Mouse (Mus musculus) liver, adult (tissue): ENCODE data around the gene Gm13289.
"Not testable (repeated sequence)": the region's sequence is repeated elsewhere in the genome, so short reads cannot be mapped to it uniquely, and the experiment has no call there.

Experiments used
- GATA4 ChIP-seq: IDR thresholded peaks from 2 replicates; pipeline ENCODE4 v1.6.1; 2014; ENCODE audit warnings: mild to moderate bottlenecking, low read length; ENCODE audit not compliant: insufficient replicate concordance

Gene Gm13289

DNA sequence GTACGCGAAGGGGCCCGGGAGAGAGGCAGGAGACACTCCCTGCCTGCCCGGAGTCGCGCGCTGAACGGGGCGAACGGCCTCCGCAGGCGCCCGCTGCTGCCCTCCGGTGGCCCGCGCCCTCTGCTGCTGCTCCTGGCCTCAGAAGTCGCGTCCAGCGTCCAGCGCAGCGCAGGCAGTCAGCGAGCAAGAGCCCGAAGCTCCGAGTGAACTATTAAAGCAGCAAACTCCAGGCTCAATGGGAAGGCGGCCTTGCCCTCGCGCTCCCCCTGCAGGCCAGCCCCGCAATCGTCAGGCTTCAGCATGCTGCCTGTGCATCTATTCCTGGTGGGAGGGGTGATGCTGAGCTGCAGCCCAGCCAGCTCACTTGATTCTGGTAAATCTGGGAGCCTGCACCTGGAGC lies at the start of gene Gm13289:
Gene Gm13289, plus strand, starts transcription at position 301 of the 400 bp plus-strand sequence.
- TF ChIP-seq GATA4, result not testable (repeated sequence)

DNA sequence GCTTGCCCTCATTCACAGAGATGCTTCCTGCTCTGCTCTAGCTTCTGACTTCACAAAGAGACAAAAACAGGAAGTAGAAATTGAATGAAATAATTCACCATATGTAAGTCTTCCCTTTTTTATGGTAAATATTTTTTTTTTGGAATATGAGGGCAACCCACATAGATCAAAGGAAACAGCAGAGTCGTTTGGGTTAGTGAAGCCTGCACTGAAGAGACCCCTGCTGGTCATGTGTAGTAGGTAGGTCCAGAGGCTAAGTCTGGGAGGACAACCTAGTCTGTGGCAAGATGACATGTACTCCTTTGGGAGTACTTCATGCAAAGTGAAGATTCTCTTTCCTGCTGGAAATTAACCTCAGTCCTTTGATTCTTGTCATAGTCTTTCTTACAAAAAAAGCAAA lies 49.4 kb upstream of the Gm13289 start:
- TF ChIP-seq GATA4, result no peak

DNA sequence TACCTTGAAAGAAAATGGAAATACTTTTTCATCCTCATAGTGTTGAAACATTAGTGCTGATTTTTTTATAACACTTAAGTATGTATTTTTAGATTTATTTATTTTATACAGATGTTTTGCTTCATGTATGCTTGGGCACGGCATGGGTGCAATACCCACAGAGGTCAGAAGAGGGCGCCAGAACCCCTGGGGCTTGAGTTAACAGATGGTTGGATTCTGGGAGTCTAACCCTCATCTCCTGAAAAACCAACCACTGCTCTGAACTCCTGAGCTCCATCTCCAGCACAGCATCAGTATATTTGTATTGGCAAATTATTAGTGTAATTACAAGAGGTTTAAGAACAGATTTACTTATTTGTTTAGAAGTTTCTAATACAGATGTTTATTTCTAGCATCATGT lies 38.2 kb upstream of the Gm13289 start:
- TF ChIP-seq GATA4, result no peak

DNA sequence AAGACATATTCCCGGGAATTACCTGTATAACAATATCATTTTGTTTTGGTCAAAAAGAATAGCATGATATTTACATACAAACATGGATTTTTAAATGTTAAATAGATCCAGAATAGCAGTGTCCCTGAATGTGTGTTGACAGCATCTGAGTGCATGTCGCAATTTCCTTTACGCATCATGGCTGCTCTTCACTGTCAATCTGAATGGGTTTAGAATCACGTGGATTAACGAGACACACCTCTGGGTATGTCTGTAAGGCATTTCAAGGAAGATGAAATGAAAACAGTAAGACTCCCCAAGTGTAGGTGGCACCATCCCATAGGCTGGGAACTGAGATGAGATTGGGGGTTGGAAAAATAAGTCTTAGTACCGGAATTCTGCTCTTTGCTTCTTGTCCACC lies 37.7 kb upstream of the Gm13289 start:
- TF ChIP-seq GATA4, result no peak

DNA sequence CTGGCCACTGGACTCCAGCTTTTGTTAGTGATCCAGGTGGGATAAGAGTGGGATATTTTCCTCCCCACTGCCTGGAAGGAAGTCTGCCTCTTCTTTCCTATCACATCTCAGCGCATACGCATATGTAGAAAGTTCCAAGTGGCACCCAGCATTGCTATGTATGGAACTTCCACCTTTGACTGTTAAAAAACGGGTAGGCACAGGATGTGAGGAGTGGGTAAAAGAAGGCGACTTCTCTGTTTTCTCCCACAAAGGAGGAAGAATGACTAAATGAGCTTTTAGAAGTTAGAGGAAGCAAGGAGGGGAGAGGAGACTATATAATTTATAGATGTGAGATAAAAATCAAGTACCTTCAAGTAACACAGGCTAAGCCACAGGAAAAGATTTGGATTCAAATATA lies 35.3 kb upstream of the Gm13289 start:
- no peak for TF ChIP-seq GATA4

DNA sequence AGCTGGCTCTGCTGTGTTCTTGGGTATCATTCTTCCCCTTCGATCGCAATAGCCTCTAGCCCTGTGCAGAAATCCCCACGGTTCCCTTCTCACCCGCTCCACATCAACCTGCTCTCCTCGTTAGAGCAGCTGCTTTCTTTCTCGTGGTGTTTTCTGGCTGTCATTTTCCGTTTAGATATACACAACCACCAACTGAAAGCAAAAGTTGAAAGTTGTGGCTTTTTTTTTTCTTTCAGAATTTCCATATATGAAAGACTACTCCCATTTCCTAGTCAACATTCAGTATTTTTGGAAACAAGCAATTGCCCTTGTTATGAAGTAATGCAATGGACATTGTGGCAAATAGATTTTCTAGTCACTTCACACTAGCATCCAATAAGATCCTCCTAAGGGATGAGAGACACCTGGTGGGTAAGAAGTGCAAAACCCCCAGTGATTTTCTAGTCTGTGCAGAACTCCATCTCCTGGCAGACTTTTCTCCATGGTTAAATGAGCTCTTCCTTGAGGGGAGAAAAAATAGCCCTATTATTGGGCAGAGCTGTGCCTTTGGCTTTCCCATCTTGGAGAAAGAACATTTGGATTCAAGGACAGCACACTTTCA lies 33.9 kb upstream of the Gm13289 start:
- TF ChIP-seq GATA4, result no peak

DNA sequence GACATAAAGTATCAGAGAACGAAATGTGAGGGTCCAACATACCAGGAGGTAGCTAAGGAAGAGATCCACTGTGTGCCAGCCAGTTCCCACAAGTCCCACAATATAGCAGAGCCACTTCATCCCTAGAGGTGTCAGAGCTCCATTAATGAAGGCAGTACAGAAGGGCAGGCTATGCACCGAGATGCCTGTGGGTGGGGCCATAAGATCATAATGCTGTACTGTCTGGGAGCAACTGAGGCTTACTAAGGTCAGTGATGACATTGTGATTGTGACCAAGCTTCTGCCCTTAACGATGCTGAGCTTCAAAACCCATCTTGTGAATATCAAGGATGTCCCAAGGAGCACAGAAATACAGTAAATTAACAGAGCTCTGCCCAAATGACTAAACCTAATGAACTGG lies 32.5 kb upstream of the Gm13289 start:
- no peak for TF ChIP-seq GATA4

DNA sequence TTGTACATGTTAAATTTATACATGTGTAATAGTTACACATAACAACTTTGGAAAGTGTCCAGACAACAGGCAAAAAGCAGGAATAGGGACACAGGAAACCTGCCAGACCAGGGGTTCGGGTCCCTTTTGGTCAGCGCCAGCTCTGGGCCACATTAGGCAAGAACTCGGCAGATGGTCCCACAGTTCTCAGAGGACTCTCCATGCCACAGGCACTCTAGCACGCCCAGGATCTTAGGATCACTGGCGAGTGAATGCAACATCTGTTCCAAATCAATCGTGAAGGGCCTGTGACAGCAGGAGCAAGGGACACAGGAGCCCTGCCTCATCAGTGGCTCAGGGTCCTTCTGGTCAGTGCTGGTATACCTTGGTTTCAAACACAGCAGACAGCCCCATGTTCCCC lies 26.8 kb upstream of the Gm13289 start:
- TF ChIP-seq GATA4, result no peak

DNA sequence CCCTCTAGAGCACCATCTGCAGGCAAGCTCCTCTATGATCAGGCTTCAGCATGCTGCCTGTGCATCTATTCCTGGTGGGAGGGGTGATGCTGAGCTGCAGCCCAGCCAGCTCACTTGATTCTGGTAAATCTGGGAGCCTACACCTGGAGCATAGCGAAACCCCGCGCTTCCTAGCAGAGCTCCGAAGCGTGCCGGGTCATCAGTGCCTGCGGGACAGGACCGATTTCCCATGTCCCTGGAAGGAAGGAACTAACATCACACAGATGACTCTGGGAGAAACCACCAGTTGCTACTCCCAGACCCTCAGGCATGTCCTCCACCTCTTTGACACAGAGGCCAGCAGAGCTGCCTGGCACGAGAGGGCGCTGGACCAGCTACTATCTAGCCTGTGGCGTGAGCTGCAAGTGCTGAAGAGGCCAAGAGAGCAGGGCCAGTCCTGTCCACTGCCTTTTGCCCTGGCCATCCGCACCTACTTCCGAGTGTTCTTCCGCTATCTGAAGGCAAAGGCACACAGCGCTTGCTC lies 21.8 kb upstream of the Gm13289 start, which contains the start of gene Gm13271:
Gene Gm13271, plus strand, starts transcription at position 51 of the 523 bp plus-strand sequence.
- not testable (repeated sequence) for TF ChIP-seq GATA4

DNA sequence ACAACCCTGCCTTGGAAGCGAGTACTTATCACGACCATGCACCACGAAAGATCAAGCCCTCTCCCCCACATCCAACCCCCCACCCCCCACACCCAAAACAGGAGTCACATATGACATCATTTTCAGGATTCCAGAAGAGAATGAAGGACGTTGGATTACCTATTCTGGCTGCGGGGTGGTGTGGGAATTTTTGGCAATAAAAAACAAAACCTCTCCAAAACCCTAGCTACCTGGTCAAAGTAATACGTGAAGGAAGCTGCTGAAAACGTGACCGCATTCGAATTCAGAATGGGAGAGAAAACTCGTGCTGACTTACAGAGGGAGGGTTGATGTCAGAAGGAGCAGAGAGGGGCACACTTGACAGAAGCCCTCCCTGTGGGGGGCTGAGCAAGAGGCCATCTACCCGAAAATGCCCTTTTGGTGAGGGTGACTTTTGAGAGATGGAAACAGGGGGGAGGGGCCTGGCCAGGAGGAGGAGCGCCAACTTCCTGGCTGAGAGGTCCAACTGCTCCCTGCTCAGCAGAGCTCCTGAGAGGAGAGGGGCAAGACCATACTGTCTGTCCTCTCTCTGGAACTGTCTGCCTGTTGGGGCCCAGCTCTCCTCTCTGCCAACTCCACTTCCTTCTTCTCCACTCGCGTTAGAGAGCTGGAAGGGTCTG lies 17.0 kb upstream of the Gm13289 start, which contains the start of gene Gm13283:
Gene Gm13283, plus strand, starts transcription at position 510 of the 659 bp plus-strand sequence.
- not testable (repeated sequence) for TF ChIP-seq GATA4

DNA sequence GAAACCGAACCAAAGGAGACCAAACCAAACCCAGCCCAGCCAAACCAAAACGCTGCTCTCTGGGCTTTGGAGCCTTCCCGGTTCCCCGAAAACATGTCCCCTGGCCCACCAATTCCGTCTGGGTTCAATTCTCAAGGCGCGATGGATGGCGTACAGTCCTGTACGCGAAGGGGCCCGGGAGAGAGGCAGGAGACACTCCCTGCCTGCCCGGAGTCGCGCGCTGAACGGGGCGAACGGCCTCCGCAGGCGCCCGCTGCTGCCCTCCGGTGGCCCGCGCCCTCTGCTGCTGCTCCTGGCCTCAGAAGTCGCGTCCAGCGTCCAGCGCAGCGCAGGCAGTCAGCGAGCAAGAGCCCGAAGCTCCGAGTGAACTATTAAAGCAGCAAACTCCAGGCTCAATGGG lies 3.2 kb upstream of the Gm13289 start, which contains the start of gene Gm13290:
Gene Gm13290, plus strand, starts transcription at position 301 of the 400 bp plus-strand sequence.
- TF ChIP-seq GATA4, result not testable (repeated sequence)

DNA sequence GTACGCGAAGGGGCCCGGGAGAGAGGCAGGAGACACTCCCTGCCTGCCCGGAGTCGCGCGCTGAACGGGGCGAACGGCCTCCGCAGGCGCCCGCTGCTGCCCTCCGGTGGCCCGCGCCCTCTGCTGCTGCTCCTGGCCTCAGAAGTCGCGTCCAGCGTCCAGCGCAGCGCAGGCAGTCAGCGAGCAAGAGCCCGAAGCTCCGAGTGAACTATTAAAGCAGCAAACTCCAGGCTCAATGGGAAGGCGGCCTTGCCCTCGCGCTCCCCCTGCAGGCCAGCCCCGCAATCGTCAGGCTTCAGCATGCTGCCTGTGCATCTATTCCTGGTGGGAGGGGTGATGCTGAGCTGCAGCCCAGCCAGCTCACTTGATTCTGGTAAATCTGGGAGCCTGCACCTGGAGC lies 2.8 kb downstream of the Gm13289 start, which contains the start of gene Gm13272:
Gene Gm13272, plus strand, starts transcription at position 301 of the 400 bp plus-strand sequence.
- TF ChIP-seq GATA4, result not testable (repeated sequence)

DNA sequence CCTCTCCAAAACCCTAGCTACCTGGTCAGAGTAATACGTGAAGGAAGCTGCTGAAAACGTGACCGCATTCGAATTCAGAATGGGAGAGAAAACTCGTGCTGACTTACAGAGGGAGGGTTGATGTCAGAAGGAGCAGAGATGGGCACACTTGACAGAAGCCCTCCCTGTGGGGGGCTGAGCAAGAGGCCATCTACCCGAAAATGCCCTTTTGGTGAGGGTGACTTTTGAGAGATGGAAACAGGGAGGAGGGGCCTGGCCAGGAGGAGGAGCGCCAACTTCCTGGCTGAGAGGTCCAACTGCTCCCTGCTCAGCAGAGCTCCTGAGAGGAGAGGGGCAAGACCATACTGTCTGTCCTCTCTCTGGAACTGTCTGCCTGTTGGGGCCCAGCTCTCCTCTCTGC lies 5.1 kb downstream of the Gm13289 start, which contains the start of gene Ifnz:
Gene Ifnz, plus strand, starts transcription at position 301 of the 400 bp plus-strand sequence.
- TF ChIP-seq GATA4, result not testable (repeated sequence)

DNA sequence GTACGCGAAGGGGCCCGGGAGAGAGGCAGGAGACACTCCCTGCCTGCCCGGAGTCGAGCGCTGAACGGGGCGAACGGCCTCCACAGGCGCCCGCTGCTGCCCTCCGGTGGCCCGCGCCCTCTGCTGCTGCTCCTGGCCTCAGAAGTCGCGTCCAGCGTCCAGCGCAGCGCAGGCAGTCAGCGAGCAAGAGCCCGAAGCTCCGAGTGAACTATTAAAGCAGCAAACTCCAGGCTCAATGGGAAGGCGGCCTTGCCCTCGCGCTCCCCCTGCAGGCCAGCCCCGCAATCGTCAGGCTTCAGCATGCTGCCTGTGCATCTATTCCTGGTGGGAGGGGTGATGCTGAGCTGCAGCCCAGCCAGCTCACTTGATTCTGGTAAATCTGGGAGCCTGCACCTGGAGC lies 8.7 kb downstream of the Gm13289 start, which contains the start of gene Gm13276:
Gene Gm13276, plus strand, starts transcription at position 301 of the 400 bp plus-strand sequence.
- TF ChIP-seq GATA4, result not testable (repeated sequence)

DNA sequence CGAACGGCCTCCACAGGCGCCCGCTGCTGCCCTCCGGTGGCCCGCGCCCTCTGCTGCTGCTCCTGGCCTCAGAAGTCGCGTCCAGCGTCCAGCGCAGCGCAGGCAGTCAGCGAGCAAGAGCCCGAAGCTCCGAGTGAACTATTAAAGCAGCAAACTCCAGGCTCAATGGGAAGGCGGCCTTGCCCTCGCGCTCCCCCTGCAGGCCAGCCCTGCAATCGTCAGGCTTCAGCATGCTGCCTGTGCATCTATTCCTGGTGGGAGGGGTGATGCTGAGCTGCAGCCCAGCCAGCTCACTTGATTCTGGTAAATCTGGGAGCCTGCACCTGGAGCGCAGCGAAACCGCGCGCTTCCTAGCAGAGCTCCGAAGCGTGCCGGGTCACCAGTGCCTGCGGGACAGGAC lies 11.7 kb downstream of the Gm13289 start, which contains the start of gene Gm13277:
Gene Gm13277, plus strand, starts transcription at position 231 of the 400 bp plus-strand sequence.
- TF ChIP-seq GATA4, result not testable (repeated sequence)

DNA sequence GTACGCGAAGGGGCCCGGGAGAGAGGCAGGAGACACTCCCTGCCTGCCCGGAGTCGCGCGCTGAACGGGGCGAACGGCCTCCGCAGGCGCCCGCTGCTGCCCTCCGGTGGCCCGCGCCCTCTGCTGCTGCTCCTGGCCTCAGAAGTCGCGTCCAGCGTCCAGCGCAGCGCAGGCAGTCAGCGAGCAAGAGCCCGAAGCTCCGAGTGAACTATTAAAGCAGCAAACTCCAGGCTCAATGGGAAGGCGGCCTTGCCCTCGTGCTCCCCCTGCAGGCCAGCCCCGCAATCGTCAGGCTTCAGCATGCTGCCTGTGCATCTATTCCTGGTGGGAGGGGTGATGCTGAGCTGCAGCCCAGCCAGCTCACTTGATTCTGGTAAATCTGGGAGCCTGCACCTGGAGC lies 14.5 kb downstream of the Gm13289 start, which contains the start of gene Gm13278:
Gene Gm13278, plus strand, starts transcription at position 301 of the 400 bp plus-strand sequence.
- not testable (repeated sequence) for TF ChIP-seq GATA4
